Mouse (Mus musculus) layer of hippocampus, adult 9-10 months (tissue): Measurements from ENCODE around the gene Vmn1r49.
"Not testable (repeated sequence)": the region's sequence is repeated elsewhere in the genome, so short reads cannot be mapped to it uniquely, and the experiment has no call there.

Experiments used
- DNase-seq: peaks from one replicate; pipeline ENCODE4 v3.0.0; 2022; ENCODE audit warnings: low spot score

Vmn1r49 gene

GRCm38 (mm10) chr6:90078406-90078805, at the start of gene Vmn1r49:
Vmn1r49 (minus strand) TSS chr6:90078506.
- DNase-seq, result no peak

- DNase-seq, result not testable (repeated sequence)
Measured at GRCm38 (mm10) chr6:90122296-90122695, 44.0 kb upstream of the Vmn1r49 start, which contains the start of gene Vmn1r51. Vmn1r51 (plus strand) TSS chr6:90122596.

GRCm38 (mm10) chr6:90101130-90101529, 22.8 kb upstream of the Vmn1r49 start, which contains the start of gene Vmn1r50:
Vmn1r50 (plus strand) TSS chr6:90101430.
- no peak for DNase-seq

- DNase-seq, result no peak
Measured at GRCm38 (mm10) chr6:90100566-90100965, 22.3 kb upstream of the Vmn1r49 start.

GRCm38 (mm10) chr6:90036741-90037140, 41.6 kb downstream of the Vmn1r49 start, which contains the start of gene Vmn1r48:
Vmn1r48 (minus strand) TSS chr6:90036841.
- DNase-seq, result not testable (repeated sequence)
